Mouse (Mus musculus) kidney, adult 2 months (tissue): ENCODE results near the gene Kpna7. TPM values are rescaled to one million over a fixed set of nuclear protein-coding genes. Genes with fewer than 3 reads are reported as not detected.

ENCODE experiments used
- DNase-seq: peaks from one replicate; pipeline ENCODE4 v3.0.0; 2021
- H3K27ac ChIP-seq: fragments of 200-500 bp; 2 replicates; pipeline ENCODE4 v1.5.1; 2012; ENCODE audit warnings: low read depth, low read length, control low read depth, inconsistent platforms; ENCODE audit not compliant: insufficient read depth
- H3K27me3 ChIP-seq: fragments of 200-500 bp; replicated peaks from 2 replicates; pipeline ENCODE4 v1.6.1; 2012; ENCODE audit warnings: mild to moderate bottlenecking, moderate library complexity, low read length, inconsistent platforms; ENCODE audit not compliant: control insufficient read depth, insufficient read depth
- H3K36me3 ChIP-seq: fragments of 200-500 bp; 2 replicates; pipeline ENCODE4 v1.6.1; 2012; ENCODE audit warnings: mild to moderate bottlenecking, moderate library complexity, low read length, inconsistent platforms; ENCODE audit not compliant: control insufficient read depth, insufficient read depth
- H3K4me1 ChIP-seq: fragments of 200-500 bp; 2 replicates; pipeline ENCODE4 v1.6.1; 2011; ENCODE audit warnings: low read length; ENCODE audit not compliant: control insufficient read depth, insufficient read depth
- H3K4me3 ChIP-seq: fragments of 200-500 bp; 2 replicates; pipeline ENCODE4 v1.5.1; 2011; ENCODE audit warnings: mild to moderate bottlenecking, low read depth, low read length, control low read depth; ENCODE audit not compliant: insufficient read depth
- CTCF ChIP-seq: fragments of 200-500 bp; conservative IDR thresholded peaks from 2 replicates; pipeline ENCODE4 v1.5.1; 2011; ENCODE audit warnings: low read depth, mild to moderate bottlenecking, control low read depth, low read length, moderate library complexity, mixed read lengths; ENCODE audit not compliant: insufficient read depth, insufficient read length
- POLR2A ChIP-seq: fragments of 200-500 bp; IDR thresholded peaks from one replicate; pipeline ENCODE4 v1.6.1; 2011; ENCODE audit warnings: low read depth, low read length, control low read depth
- WGBS: fragments of 180-500 bp; shearing (Covaris S2); methylation state at CpG from one replicate; pipeline ENCODE4 v1.1.7; 2018; 5-methylcytosine and 5-hydroxymethylcytosine counted together
- polyA plus RNA-seq: library from polyadenylated mRNA; depleted of rRNA; stranded (reverse); fragments of >200 nt; gene quantifications from 2 replicates; pipeline ENCODE4 v1.2.3, GENCODE M21; 2012

The Kpna7 gene
- polyA plus RNA-seq, 1 experiment: not detected

GRCm38 (mm10) chr5:145123396-145123795 is 39.6 kb upstream of the Kpna7 start:
- H3K27ac ChIP-seq: no peak overlapping the region
- H3K4me3 ChIP-seq: no peak overlapping the region
- TF ChIP-seq POLR2A (no peak), CTCF (no peak)
- DNase-seq: no peak
- WGBS: 93% methylated on average over 19 of the region's 19 CpGs
- H3K4me1 ChIP-seq: no peaks in the 10 kb centered on the region
- no peaks in the 10 kb centered on the region for H3K27me3 ChIP-seq
- no peaks in the 10 kb centered on the region for H3K36me3 ChIP-seq

GRCm38 (mm10) chr5:145120921-145121320 is 37.1 kb upstream of the Kpna7 start:
- Histone ChIP-seq H3K36me3 (no peaks in the 10 kb centered on the region), H3K27ac (no peak overlapping the region), H3K4me1 (no peaks in the 10 kb centered on the region), H3K27me3 (no peaks in the 10 kb centered on the region), H3K4me3 (no peak overlapping the region)
- no peak for DNase-seq
- WGBS: 48% methylated on average over 7 of the region's 7 CpGs
- TF ChIP-seq POLR2A: no peak

- Histone ChIP-seq H3K27ac (no peak overlapping the region), H3K4me1 (peaks cover 3% of the 10 kb centered on the region; the same call in 1 of the 2 replicates), H3K4me3 (no peak overlapping the region), H3K27me3 (no peaks in the 10 kb centered on the region), H3K36me3 (no peaks in the 10 kb centered on the region)
- peak; percentile 55 for TF ChIP-seq CTCF
- no peak for TF ChIP-seq POLR2A
- peak; percentile 22 for DNase-seq
- 99% methylated on average over 2 of the region's 2 CpGs for WGBS
Observed at GRCm38 (mm10) chr5:145119385-145119784, 35.6 kb upstream of the Kpna7 start.

- Histone ChIP-seq H3K27ac (peak overlapping the region; percentile 4; the same call in 1 of the 2 replicates), H3K4me1 (peaks cover 3% of the 10 kb centered on the region; the same call in 1 of the 2 replicates), H3K4me3 (no peak overlapping the region), H3K27me3 (no peaks in the 10 kb centered on the region), H3K36me3 (no peaks in the 10 kb centered on the region)
- DNase-seq: no peak
- WGBS: 83% methylated on average over 5 of the region's 5 CpGs
- TF ChIP-seq POLR2A (no peak), CTCF (no peak)
Observed at GRCm38 (mm10) chr5:145118461-145118860, 34.6 kb upstream of the Kpna7 start.

GRCm38 (mm10) chr5:145118005-145118404 is 34.2 kb upstream of the Kpna7 start:
- Histone ChIP-seq H3K4me1 (peaks cover 3% of the 10 kb centered on the region; the same call in 1 of the 2 replicates), H3K27me3 (no peaks in the 10 kb centered on the region), H3K27ac (peak overlapping the region; percentile 4; the same call in 1 of the 2 replicates), H3K36me3 (no peaks in the 10 kb centered on the region), H3K4me3 (no peak overlapping the region)
- WGBS: 33% methylated on average over 6 of the region's 6 CpGs
- TF ChIP-seq POLR2A (no peak), CTCF (no peak)
- DNase-seq: peak; percentile 59

GRCm38 (mm10) chr5:145116916-145117315 is 33.1 kb upstream of the Kpna7 start:
- H3K4me1 ChIP-seq: peaks cover 3% of the 10 kb centered on the region; the same call in 1 of the 2 replicates
- H3K36me3 ChIP-seq: no peaks in the 10 kb centered on the region
- H3K27me3 ChIP-seq: no peaks in the 10 kb centered on the region
- 48% methylated on average over 10 of the region's 10 CpGs for WGBS
- H3K27ac ChIP-seq: peak overlapping the region; percentile 71
- no peak overlapping the region for H3K4me3 ChIP-seq
- peak; percentile 68 for DNase-seq
- TF ChIP-seq POLR2A (no peak), CTCF (peak; percentile 59)

- Histone ChIP-seq H3K4me3 (no peak overlapping the region), H3K36me3 (no peaks in the 10 kb centered on the region), H3K27me3 (no peaks in the 10 kb centered on the region), H3K4me1 (peaks cover 3% of the 10 kb centered on the region; the same call in 1 of the 2 replicates), H3K27ac (peak overlapping the region; percentile 84)
- peak; percentile 92 for DNase-seq
- TF ChIP-seq CTCF (no peak), POLR2A (no peak)
- 25% methylated on average over 4 of the region's 4 CpGs for WGBS
Observed at GRCm38 (mm10) chr5:145116316-145116715, 32.5 kb upstream of the Kpna7 start.

- Histone ChIP-seq H3K27me3 (no peaks in the 10 kb centered on the region), H3K4me1 (peaks cover 3% of the 10 kb centered on the region; the same call in 1 of the 2 replicates), H3K27ac (peak overlapping the region; percentile 84), H3K36me3 (no peaks in the 10 kb centered on the region), H3K4me3 (no peak overlapping the region)
- no peak for DNase-seq
- 79% methylated on average over 5 of the region's 5 CpGs for WGBS
- no peak for TF ChIP-seq CTCF
- no peak for TF ChIP-seq POLR2A
Observed at GRCm38 (mm10) chr5:145115736-145116135, 31.9 kb upstream of the Kpna7 start.
